Mouse (Mus musculus): ENCODE results near the gene Gm10644.
A peak's percentile ranks its signal among the peaks of the same experiment; 100 is the strongest.

The Gm10644 gene

GRCm38 (mm10) chr8:83935435-83935834, 19.6 kb downstream of the Gm10644 start:
- no peak for DNase-seq (ENCODE audit: extremely low spot score, low spot score)

- no peak for DNase-seq (ENCODE audit: extremely low spot score, low spot score)
These were observed 20.0 kb downstream of the Gm10644 start for GRCm38 (mm10) chr8:83934994-83935393.

GRCm38 (mm10) chr8:83934222-83934621, 20.8 kb downstream of the Gm10644 start:
- no peak for DNase-seq (ENCODE audit: extremely low spot score, low spot score)

GRCm38 (mm10) chr8:83926266-83926665, 28.7 kb downstream of the Gm10644 start:
- no peak for DNase-seq (ENCODE audit: extremely low spot score, low spot score)

GRCm38 (mm10) chr8:83924585-83924984, 30.4 kb downstream of the Gm10644 start:
- DNase-seq (ENCODE audit: extremely low spot score, low spot score), result no peak

- DNase-seq (ENCODE audit: extremely low spot score, low spot score), result no peak
These were observed 32.3 kb downstream of the Gm10644 start for GRCm38 (mm10) chr8:83922727-83923126.

- DNase-seq (ENCODE audit: extremely low spot score, low spot score), result peak; percentile 85
These were observed 33.4 kb downstream of the Gm10644 start for GRCm38 (mm10) chr8:83921558-83921957.

GRCm38 (mm10) chr8:83917566-83917965, 37.4 kb downstream of the Gm10644 start:
- DNase-seq (ENCODE audit: extremely low spot score, low spot score), result no peak

GRCm38 (mm10) chr8:83916015-83916414, 39.0 kb downstream of the Gm10644 start:
- DNase-seq (ENCODE audit: extremely low spot score, low spot score), result no peak

- DNase-seq (ENCODE audit: extremely low spot score, low spot score), result no peak
These were observed 40.1 kb downstream of the Gm10644 start for GRCm38 (mm10) chr8:83914860-83915259.

GRCm38 (mm10) chr8:83914232-83914631, 40.8 kb downstream of the Gm10644 start:
- no peak for DNase-seq (ENCODE audit: extremely low spot score, low spot score)

- DNase-seq (ENCODE audit: extremely low spot score, low spot score), result no peak
These were observed 42.9 kb downstream of the Gm10644 start for GRCm38 (mm10) chr8:83911809-83912731.

- DNase-seq (ENCODE audit: extremely low spot score, low spot score), result no peak
These were observed 45.7 kb downstream of the Gm10644 start for GRCm38 (mm10) chr8:83909311-83909710.

GRCm38 (mm10) chr8:83908583-83908982, 46.4 kb downstream of the Gm10644 start:
- no peak for DNase-seq (ENCODE audit: extremely low spot score, low spot score)

GRCm38 (mm10) chr8:83902961-83903666, 51.9 kb downstream of the Gm10644 start:
- peak; percentile 49 for DNase-seq (ENCODE audit: extremely low spot score, low spot score)

- peak; percentile 31 for DNase-seq (ENCODE audit: extremely low spot score, low spot score)
These were observed 53.2 kb downstream of the Gm10644 start for GRCm38 (mm10) chr8:83901566-83902485.

- peak; percentile 44 for DNase-seq (ENCODE audit: extremely low spot score, low spot score)
These were observed 54.1 kb downstream of the Gm10644 start for GRCm38 (mm10) chr8:83900957-83901270.

- no peak for DNase-seq (ENCODE audit: extremely low spot score, low spot score)
These were observed 54.6 kb downstream of the Gm10644 start for GRCm38 (mm10) chr8:83900266-83900956.

- DNase-seq (ENCODE audit: extremely low spot score, low spot score), result peak; percentile 95
These were observed 55.4 kb downstream of the Gm10644 start, which contains the start of gene Adgrl1 for GRCm38 (mm10) chr8:83899363-83900252. TSS of gene Adgrl1 (plus strand) at chr8:83900105.

- peak; percentile 80 for DNase-seq (ENCODE audit: extremely low spot score, low spot score)
These were observed 56.0 kb downstream of the Gm10644 start for GRCm38 (mm10) chr8:83898985-83899362.

Measured in neural tube, embryonic 10.5 days (tissue).